Mouse (Mus musculus) spleen, adult 10 weeks (tissue): Measurements from ENCODE around the gene Zfp944. TPM values are rescaled to one million over a fixed set of nuclear protein-coding genes. Genes with fewer than 3 reads are reported as not detected.

Experiments used
- polyA plus RNA-seq: library from polyadenylated mRNA; stranded (reverse); fragments of 350-450 nt; fragmentation: Illumina TruSeq; extraction: RNeasy Lipid Tissue Mini Kit (QIAGEN cat#74804); gene quantifications from one replicate; pipeline ENCODE4 v1.2.3, GENCODE M21; 2015; ENCODE audit warnings: low replicate concordance; ENCODE audit not compliant: insufficient read depth

The Zfp944 gene
- polyA plus RNA-seq, result 25.5 TPM

GRCm38 (mm10) chr17:22361101-22361781 lies at the start of gene Zfp944, which contains the start of gene Zfp758:
Gene Zfp944, minus strand, starts transcription at chr17:22361400.
Gene Zfp758, plus strand, starts transcription at chr17:22361453.

GRCm38 (mm10) chr17:22314730-22315226 lies 46.4 kb downstream of the Zfp944 start, which contains the start of gene CT030661.1:
Gene CT030661.1, minus strand, starts transcription at chr17:22314837.

Other genes starting within 250 kb of the Zfp944 start
- 1.0 TPM for gene Zfp947, start 195.2 kb downstream of the Zfp944 start, polyA plus RNA-seq
- 9.7 TPM for gene Zfp994, start 135.8 kb downstream of the Zfp944 start, polyA plus RNA-seq
- 22.0 TPM for gene CT030661.1, start 46.6 kb downstream of the Zfp944 start, polyA plus RNA-seq
- 28.6 TPM for gene Zfp758, start 53 bp upstream of the Zfp944 start, polyA plus RNA-seq
- gene Zfp946, start 62.8 kb upstream of the Zfp944 start, polyA plus RNA-seq, result 11.6 TPM
- gene Vmn2r111, start 212.1 kb upstream of the Zfp944 start, polyA plus RNA-seq, result not detected
- not detected for gene Vmn2r112, start 239.6 kb upstream of the Zfp944 start, polyA plus RNA-seq